ENCODE assay signal across 16 mouse cellular contexts in the genomic region with DNA sequence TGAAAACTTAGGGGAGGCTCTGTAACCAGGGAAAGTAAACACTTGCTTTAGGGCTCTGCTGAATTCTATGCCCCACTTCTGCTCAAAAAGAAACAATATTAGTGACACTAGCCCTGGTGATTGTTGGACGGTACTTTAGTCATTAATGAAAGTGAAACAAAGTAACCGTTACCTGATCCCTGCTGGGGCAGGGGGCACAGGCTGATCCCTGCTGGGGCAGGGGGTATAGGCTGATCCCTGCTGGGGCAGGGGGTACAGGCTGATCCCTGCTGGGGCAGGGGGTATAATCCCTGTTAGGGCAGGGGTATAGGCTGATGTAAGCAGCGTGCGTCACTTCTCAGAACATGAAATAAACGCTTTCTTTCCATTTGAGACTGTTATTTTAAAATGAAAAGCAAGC. TPM values are rescaled to one million over a fixed set of nuclear protein-coding genes. Genes with fewer than 3 reads are reported as not detected.
DNase-seq lines count a peak whose midpoint lies in the region; ATAC-seq and TF ChIP-seq lines count a peak whose summit lies in the region.
"Had no signal": no experiment of that assay in that cellular context is flagged by ENCODE, and none has a peak within 500 bp of the region (broad histone marks: within the 10 kb centered on the region; RNA-seq: fewer than 3 reads in every experiment).

No protein-coding gene starts in this region.

- peaks cover 6% of the 10 kb centered on the region for H3K36me3 ChIP-seq in heart, embryonic 16.5 days (ENCODE audit: control insufficient read depth, insufficient read depth)
- 0 out of 2 replicates have a peak, but pooled peaks cover 4% of the 10 kb centered on the region for H3K36me3 ChIP-seq in intestine, embryonic 15.5 days
- H3K36me3 ChIP-seq in stomach, postnatal 0 days (ENCODE audit: control insufficient read depth, insufficient read depth, low read length) = no peaks in the 10 kb centered on the region
- H3K36me3 ChIP-seq in forebrain, embryonic 14.5 days (ENCODE audit: control insufficient read depth, insufficient read depth, low read length) = no peaks in the 10 kb centered on the region
- H3K36me3 ChIP-seq: forebrain, embryonic 15.5 days had no signal

- no peak overlapping the region for H3K9ac ChIP-seq in heart, embryonic 16.5 days (ENCODE audit: low read length)
- no peak overlapping the region for H3K9ac ChIP-seq in intestine, embryonic 15.5 days
- no peak overlapping the region for H3K9ac ChIP-seq in stomach, postnatal 0 days (ENCODE audit: low read length)
- H3K9ac ChIP-seq in forebrain, embryonic 14.5 days (ENCODE audit: low read length) = no peak overlapping the region
- H3K9ac ChIP-seq: forebrain, embryonic 15.5 days; hindbrain, embryonic 14.5 days; midbrain, embryonic 13.5 days; neural tube, embryonic 15.5 days had no signal

- intact Hi-C loops in heart, postnatal 10 days (cut with DNase I) = no loop called here

- H3K4me2 ChIP-seq in heart, embryonic 16.5 days (ENCODE audit: low read depth, low read length) = peak overlapping the region; percentile 36; the same call in 1 of the 2 replicates
- peak overlapping the region; percentile 9; the same call in 1 of the 2 replicates for H3K4me2 ChIP-seq in intestine, embryonic 15.5 days (replicated peaks)
- no peak overlapping the region for H3K4me2 ChIP-seq in stomach, postnatal 0 days (replicated peaks; ENCODE audit: low read depth)
- no peak overlapping the region for H3K4me2 ChIP-seq in forebrain, embryonic 14.5 days (ENCODE audit: low read length)
- H3K4me2 ChIP-seq: forebrain, embryonic 15.5 days; hindbrain, embryonic 14.5 days; midbrain, embryonic 13.5 days; neural tube, embryonic 15.5 days had no signal

- H3K4me1 ChIP-seq in heart, embryonic 16.5 days (ENCODE audit: control insufficient read depth, insufficient read depth, low read length) = peaks cover 6% of the 10 kb centered on the region; the same call in 1 of the 2 replicates
- 0 out of 2 replicates have a peak, but pooled peaks cover 4% of the 10 kb centered on the region for H3K4me1 ChIP-seq in intestine, embryonic 15.5 days (replicated peaks)
- no peaks in the 10 kb centered on the region for H3K4me1 ChIP-seq in stomach, postnatal 0 days (replicated peaks; ENCODE audit: control insufficient read depth, insufficient read depth)
- H3K4me1 ChIP-seq in forebrain, embryonic 14.5 days (ENCODE audit: control insufficient read depth, insufficient read depth, low read length) = no peaks in the 10 kb centered on the region
- H3K4me1 ChIP-seq: forebrain, embryonic 15.5 days had no signal

- 83% methylated on average over 5 of the region's 5 CpGs for WGBS in heart, embryonic 16.5 days
- 73% methylated on average over 5 of the region's 5 CpGs for WGBS in intestine, embryonic 15.5 days
- WGBS in stomach, postnatal 0 days = 70% methylated on average over 5 of the region's 5 CpGs
- WGBS in forebrain, embryonic 14.5 days = 41% methylated on average over 5 of the region's 5 CpGs

- H3K9me3 ChIP-seq in heart, embryonic 16.5 days (replicated peaks; ENCODE audit: control insufficient read depth, low read length) = 0 out of 2 replicates have a peak, but pooled peaks cover 4% of the 10 kb centered on the region
- no peaks in the 10 kb centered on the region for H3K9me3 ChIP-seq in intestine, embryonic 15.5 days
- no peaks in the 10 kb centered on the region for H3K9me3 ChIP-seq in stomach, postnatal 0 days (ENCODE audit: control insufficient read depth, low read length)
- no peaks in the 10 kb centered on the region for H3K9me3 ChIP-seq in forebrain, embryonic 14.5 days (replicated peaks; ENCODE audit: control insufficient read depth, low read length)
- H3K9me3 ChIP-seq: forebrain, embryonic 15.5 days; midbrain, embryonic 13.5 days had no signal

- no peaks in the 10 kb centered on the region for H3K27me3 ChIP-seq in heart, embryonic 16.5 days (ENCODE audit: control insufficient read depth, insufficient read depth, low read length)
- no peaks in the 10 kb centered on the region for H3K27me3 ChIP-seq in intestine, embryonic 15.5 days (replicated peaks)
- no peaks in the 10 kb centered on the region for H3K27me3 ChIP-seq in stomach, postnatal 0 days (ENCODE audit: control insufficient read depth, insufficient read depth, low read length)
- H3K27me3 ChIP-seq in forebrain, embryonic 14.5 days (replicated peaks; ENCODE audit: control insufficient read depth, insufficient read depth, low read length) = no peaks in the 10 kb centered on the region
- H3K27me3 ChIP-seq: forebrain, embryonic 15.5 days; midbrain, embryonic 13.5 days; neural tube, embryonic 15.5 days had no signal

- TF ChIP-seq CTCF in stomach, postnatal 0 days (IDR thresholded peaks at IDR 0.05; ENCODE audit: low read depth) = no peak

- TF ChIP-seq EP300 in stomach, postnatal 0 days (optimal IDR thresholded peaks at IDR 0.05) = no peak

- no peak overlapping the region for H3K4me3 ChIP-seq in heart, embryonic 16.5 days (ENCODE audit: low read length)
- no peak overlapping the region for H3K4me3 ChIP-seq in intestine, embryonic 15.5 days (replicated peaks)
- 0 out of 2 replicates have a peak overlapping the region, but pooled peaks have one; percentile 4 for H3K4me3 ChIP-seq in stomach, postnatal 0 days (ENCODE audit: low read depth, low read length)
- H3K4me3 ChIP-seq in forebrain, embryonic 14.5 days (ENCODE audit: low read depth, low read length) = no peak overlapping the region
- H3K4me3 ChIP-seq: forebrain, embryonic 15.5 days; midbrain, embryonic 13.5 days; neural tube, embryonic 15.5 days had no signal

- no peak for DNase-seq in heart, postnatal 10 days
- DNase-seq in thymus, postnatal 14 days = peak; percentile 16
- DNase-seq in thymus, postnatal 10 days (ENCODE audit: low spot score in 2 of 2) = no peak
- no peak for DNase-seq in stomach, postnatal 0 days (ENCODE audit: low spot score)
- DNase-seq in layer of hippocampus, adult 9-11 months = no peak
- no peak for DNase-seq in forebrain, embryonic 14.5 days (ENCODE audit: low spot score)
- DNase-seq: right cerebral cortex, postnatal 25 days had no signal

- ATAC-seq in heart, embryonic 16.5 days (replicated peaks; ENCODE audit: extremely low read depth, insufficient read depth, low FRiP score) = no peak
- ATAC-seq in intestine, embryonic 15.5 days = peak; percentile 25; the same call in 1 of the 2 replicates
- ATAC-seq in stomach, postnatal 0 days (ENCODE audit: low FRiP score, low TSS enrichment) = no peak; the same call in none of the 2 replicates
- ATAC-seq in forebrain, embryonic 14.5 days = no peak
- ATAC-seq: forebrain, embryonic 15.5 days; midbrain, embryonic 13.5 days had no signal

- 0 out of 2 replicates have a peak overlapping the region, but pooled peaks have one; percentile 17 for H3K27ac ChIP-seq in heart, embryonic 16.5 days (ENCODE audit: low read length)
- H3K27ac ChIP-seq in intestine, embryonic 15.5 days = no peak overlapping the region
- H3K27ac ChIP-seq in stomach, postnatal 0 days (replicated peaks) = peak overlapping the region; percentile 59
- no peak overlapping the region for H3K27ac ChIP-seq in forebrain, embryonic 14.5 days (ENCODE audit: low read depth, low read length)
- H3K27ac ChIP-seq: forebrain, embryonic 15.5 days; hindbrain, embryonic 14.5 days; midbrain, embryonic 13.5 days; neural tube, embryonic 15.5 days had no signal

RNA-seq across cellular contexts. Expression of a gene that starts 6.7 kb away (rescaled TPM):
- polyA plus RNA-seq in heart, embryonic 16.5 days (2015; fragmentation: Nextera tagmentation; extraction: Ambion mirVana) = 8.1 and 8.8 TPM in 2 replicates
- total RNA-seq in heart, postnatal 10 days (2021) = 10 to 100 TPM in 1 of 2 experiments, 1 to 10 TPM in 1; 9.9 to 11.1 TPM
- polyA plus RNA-seq in intestine, embryonic 15.5 days (2015; fragmentation: Nextera tagmentation; extraction: Ambion mirVana) = 9.6 and 10.8 TPM in 2 replicates
- 19.9 and 23.0 TPM in 2 replicates for polyA plus RNA-seq in stomach, postnatal 0 days (2015; fragmentation: Nextera tagmentation; extraction: Ambion mirVana)
- polyA plus RNA-seq in forebrain, embryonic 14.5 days (2014; fragmentation: Nextera tagmentation; extraction: Ambion mirVana) = 5.2 and 5.3 TPM in 2 replicates

RNA-seq across cellular contexts. Expression of a gene that starts 56.1 kb away (rescaled TPM):
- 1.2 and 2.0 TPM in 2 replicates for polyA plus RNA-seq in heart, embryonic 16.5 days (2015; fragmentation: Nextera tagmentation; extraction: Ambion mirVana)
- 1 to 10 TPM; 2.2 to 4.0 TPM for total RNA-seq in heart, postnatal 10 days (2021)
- not detected in 2 replicates for polyA plus RNA-seq in intestine, embryonic 15.5 days (2015; fragmentation: Nextera tagmentation; extraction: Ambion mirVana)
- polyA plus RNA-seq in stomach, postnatal 0 days (2015; fragmentation: Nextera tagmentation; extraction: Ambion mirVana) = not detected in 2 replicates
- polyA plus RNA-seq in forebrain, embryonic 14.5 days (2014; fragmentation: Nextera tagmentation; extraction: Ambion mirVana) = not detected in 2 replicates
- total RNA-seq: common myeloid progenitor, adult 5-6 weeks had no signal
- polyA plus RNA-seq: forebrain, embryonic 15.5 days; hindbrain, embryonic 14.5 days; liver, embryonic 16.5 days; midbrain, embryonic 13.5 days; neural tube, embryonic 15.5 days; thymus, postnatal 0 days had no signal

Comparison
In these comparisons a context has a peak if more than half of its experiments do, and no peak if none do; other contexts are left out.
1. H3K27ac ChIP-seq: peak in heart, embryonic 16.5 days (single experiment) and stomach, postnatal 0 days (single experiment); none in intestine, embryonic 15.5 days (single experiment) and forebrain, embryonic 14.5 days (single experiment).
2. H3K4me2 ChIP-seq: peak in heart, embryonic 16.5 days (single experiment) and intestine, embryonic 15.5 days (single experiment); none in stomach, postnatal 0 days (single experiment) and forebrain, embryonic 14.5 days (single experiment).